Mouse (Mus musculus) adrenal gland, adult 2 months (tissue): ENCODE results near the gene Itgb2. TPM values are rescaled to one million over a fixed set of nuclear protein-coding genes. Genes with fewer than 3 reads are reported as not detected.

Source experiments
- DNase-seq: peaks from one replicate; pipeline ENCODE4 v3.0.0; 2021
- polyA plus RNA-seq: library from polyadenylated mRNA; depleted of rRNA; stranded (reverse); fragments of >200 nt; gene quantifications from 2 replicates; pipeline ENCODE4 v1.2.3, GENCODE M21; 2012
- total RNA-seq, 2 experiments: library from RNA; stranded (reverse); gene quantifications; 2 replicates each; pipeline ENCODE4 v1.2.3; 2021

Itgb2 gene
- total and polyA plus RNA-seq, 3 experiments = 7.4 to 9.8 (median 9.5) TPM

- DNase-seq = peak; percentile 32
These were observed 20.8 kb downstream of the Itgb2 start for GRCm38 (mm10) chr10:77550874-77551273.

- DNase-seq = no peak
These were observed 22.1 kb downstream of the Itgb2 start for GRCm38 (mm10) chr10:77552162-77552561.

GRCm38 (mm10) chr10:77553285-77553684, 23.2 kb downstream of the Itgb2 start:
- no peak for DNase-seq

GRCm38 (mm10) chr10:77554918-77555317, 24.9 kb downstream of the Itgb2 start:
- DNase-seq = no peak

- no peak for DNase-seq
These were observed 26.6 kb downstream of the Itgb2 start for GRCm38 (mm10) chr10:77556631-77557030.

- DNase-seq = no peak
These were observed 27.6 kb downstream of the Itgb2 start for GRCm38 (mm10) chr10:77557641-77558040.

- no peak for DNase-seq
These were observed 30.0 kb downstream of the Itgb2 start for GRCm38 (mm10) chr10:77560090-77560489.

- DNase-seq = no peak
These were observed 30.8 kb downstream of the Itgb2 start for GRCm38 (mm10) chr10:77560830-77561229.

GRCm38 (mm10) chr10:77561508-77561907, 31.5 kb downstream of the Itgb2 start:
- DNase-seq = no peak

- no peak for DNase-seq
These were observed 35.0 kb downstream of the Itgb2 start for GRCm38 (mm10) chr10:77565005-77565404.

GRCm38 (mm10) chr10:77566651-77567050, 36.6 kb downstream of the Itgb2 start:
- peak; percentile 83 for DNase-seq

GRCm38 (mm10) chr10:77569481-77569880, 39.4 kb downstream of the Itgb2 start:
- no peak for DNase-seq

- no peak for DNase-seq
These were observed 40.1 kb downstream of the Itgb2 start for GRCm38 (mm10) chr10:77569973-77570658.

GRCm38 (mm10) chr10:77572225-77572624, 42.2 kb downstream of the Itgb2 start:
- DNase-seq = no peak

GRCm38 (mm10) chr10:77573162-77573561, 43.1 kb downstream of the Itgb2 start:
- no peak for DNase-seq

- DNase-seq = no peak
These were observed 50.2 kb downstream of the Itgb2 start for GRCm38 (mm10) chr10:77580027-77580920.

GRCm38 (mm10) chr10:77581023-77581407, 51.0 kb downstream of the Itgb2 start:
- DNase-seq = no peak

- peak; percentile 98 for DNase-seq
These were observed 51.6 kb downstream of the Itgb2 start, which contains the start of gene Pttg1ip for GRCm38 (mm10) chr10:77581408-77582284. TSS of gene Pttg1ip (plus strand) at chr10:77581720.

- no peak for DNase-seq
These were observed 52.2 kb downstream of the Itgb2 start for GRCm38 (mm10) chr10:77582285-77582618.

- peak; percentile 56 for DNase-seq
These were observed 53.9 kb downstream of the Itgb2 start for GRCm38 (mm10) chr10:77583795-77584422.

GRCm38 (mm10) chr10:77586637-77587036, 56.6 kb downstream of the Itgb2 start:
- no peak for DNase-seq
